Mouse (Mus musculus) Patski (cell line): Measurements from ENCODE around the gene Jade3. TPM values are rescaled to one million over a fixed set of nuclear protein-coding genes. Genes with fewer than 3 reads are reported as not detected.
A peak's percentile ranks its signal among the peaks of the same experiment; 100 is the strongest.

Source experiments
- ATAC-seq: fragments of 100-300 bp; one replicate; pipeline ENCODE4 v1.8.0; 2021
- CTCF ChIA-PET: fragments of 350-600 bp; sonication (Branson Sonifier 250); formaldehyde crosslinking; loops from one replicate; lab custom pipeline; 2022; ENCODE audit warnings: inconsistent platforms; lab: Charles Lee
- POLR2A ChIA-PET: fragments of 350-600 bp; sonication (Branson Sonifier 250); formaldehyde crosslinking; loops from one replicate; lab custom pipeline; 2022; ENCODE audit warnings: antibody characterized with exemption, inconsistent platforms; lab: Charles Lee
- DNase-seq: peaks from one replicate; pipeline ENCODE4 v3.0.0-alpha.2; 2011; ENCODE audit warnings: low read depth, low spot score
- H3K27me3 ChIP-seq: fragments of 371-371 bp; one replicate; pipeline ENCODE4 v1.5.1; 2021
- CTCF ChIP-seq: fragments of 100-300 bp; IDR thresholded peaks from one replicate; pipeline ENCODE4 v1.5.1; 2021
- in situ Hi-C: fragments of 300-500 bp; cut with MboI; formaldehyde crosslinking; loops from 3 replicates; pipeline ENCODE4 v1.11.1; 2018; ENCODE audit warnings: low pct_unique_long_range_greater_than_20kb, mixed read lengths
- polyA plus RNA-seq: library from polyadenylated mRNA; unstranded; gene quantifications from one replicate; pipeline ENCODE4 v1.2.3, GENCODE M21; 2021

Gene Jade3
- polyA plus RNA-seq, 1 experiment from 2014 or later, result 4.6 TPM

DNA sequence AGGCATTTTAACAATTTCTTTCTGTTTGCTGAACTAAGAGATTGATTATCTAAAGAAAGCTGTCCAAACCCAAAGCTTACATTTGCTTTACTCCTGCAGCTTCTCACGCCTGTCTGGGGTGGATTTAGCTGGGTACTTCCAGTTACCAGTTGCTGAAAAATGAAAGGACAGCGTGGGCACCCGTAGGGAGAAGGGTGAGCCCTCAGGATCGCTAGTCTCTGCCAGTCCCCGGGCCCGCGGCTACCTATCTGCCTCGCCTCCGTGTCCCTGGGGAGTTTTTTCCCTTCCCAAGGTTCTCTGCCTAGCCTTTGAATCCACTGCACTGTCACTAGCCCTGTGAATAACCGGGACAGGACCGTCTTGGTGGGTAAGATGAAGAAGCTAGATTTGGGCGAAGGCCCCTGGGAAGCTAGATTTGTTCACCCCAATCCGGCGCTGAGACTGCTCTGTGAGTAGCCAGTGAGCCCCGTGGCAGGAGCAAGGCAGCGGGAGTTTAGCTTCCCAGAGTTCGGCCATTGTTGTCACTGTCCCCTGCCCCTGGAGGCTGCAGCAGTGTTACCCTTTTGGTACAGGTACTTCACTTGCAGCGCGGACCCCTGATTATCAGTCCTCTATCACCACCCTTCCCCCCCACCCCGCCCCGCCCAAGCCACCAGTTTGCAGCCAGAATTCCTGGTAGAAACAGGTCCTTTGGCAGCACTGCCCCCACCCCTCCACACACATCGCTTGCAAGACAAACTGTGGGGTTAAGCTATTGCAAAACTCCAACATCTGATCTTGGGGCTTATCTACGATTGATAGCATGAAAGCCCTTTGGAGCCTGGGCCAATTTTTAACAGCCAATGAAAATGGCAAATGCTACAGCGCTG is 122.8 kb downstream of the Jade3 start:
- ATAC-seq, result no peak
- POLR2A ChIA-PET, result no interaction called here
- TF ChIP-seq CTCF, result no peak
- peaks cover 30% of the 10 kb centered on the region for H3K27me3 ChIP-seq
- in situ Hi-C loops, result no loop called here
- DNase-seq, result no peak
- CTCF ChIA-PET, result interaction anchor here (1.4 kb wide), 1 partner anchor 11 kb away, joined by 4 read pairs; no protein-coding TSS in a partner anchor

DNA sequence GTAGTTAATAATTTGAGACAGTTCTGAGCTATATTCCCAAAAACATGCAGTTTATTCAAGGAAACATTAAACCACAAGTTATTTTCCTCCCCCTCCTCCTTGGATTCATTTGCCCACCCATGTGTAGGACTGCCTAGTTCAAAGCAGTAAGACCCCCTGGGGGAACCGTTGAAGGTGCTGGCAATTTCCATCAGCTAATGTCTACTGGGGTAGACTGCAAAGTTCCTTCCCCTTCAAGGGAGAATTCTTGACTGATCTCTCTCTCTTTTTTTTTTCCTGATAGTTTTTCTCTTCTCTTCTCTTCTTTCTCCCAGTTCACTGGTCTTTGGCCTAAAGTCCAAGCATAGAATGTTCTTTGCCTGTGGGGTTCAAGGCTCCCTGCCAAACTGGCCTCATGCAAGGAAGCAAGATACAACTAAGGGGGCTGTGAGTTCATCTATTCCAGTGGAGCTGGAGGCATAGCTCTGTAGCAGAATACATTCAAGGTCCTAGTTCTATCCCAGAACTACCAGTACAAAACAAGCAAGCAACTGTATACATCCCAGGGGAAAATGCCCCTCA is 123.5 kb downstream of the Jade3 start:
- CTCF ChIA-PET, result interaction anchor here (1.4 kb wide), 1 partner anchor 10 kb away, joined by 4 read pairs; no protein-coding TSS in a partner anchor
- ATAC-seq, result no peak
- H3K27me3 ChIP-seq, result peaks cover 30% of the 10 kb centered on the region
- no peak for TF ChIP-seq CTCF
- POLR2A ChIA-PET, result no interaction called here
- no peak for DNase-seq
- in situ Hi-C loops, result no loop called here

DNA sequence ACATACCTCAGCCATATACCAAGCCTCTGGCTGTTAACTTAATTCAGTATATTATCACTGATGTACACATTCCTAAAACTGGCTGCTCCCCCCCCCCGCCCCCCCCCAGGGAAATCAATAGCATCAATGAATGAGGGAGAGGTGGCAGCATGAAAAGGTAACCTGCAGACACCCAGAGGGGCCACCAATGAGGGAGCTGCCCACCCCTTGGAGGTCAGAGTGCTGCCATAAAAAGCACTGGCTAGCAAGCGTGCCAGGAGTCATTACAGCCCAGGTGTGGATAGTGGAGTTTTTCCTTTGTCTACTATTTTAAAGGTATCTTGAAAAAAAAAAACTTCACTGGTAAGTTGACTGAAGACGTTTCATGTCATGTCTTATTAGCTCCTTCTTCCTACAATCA is 124.0 kb downstream of the Jade3 start, which contains the start of gene Rgn:
TSS of gene Rgn (plus strand) at position 256 of the 400 bp plus-strand sequence.
- POLR2A ChIA-PET, result no interaction called here
- peaks cover 34% of the 10 kb centered on the region for H3K27me3 ChIP-seq
- DNase-seq (no peak), ATAC-seq (no peak)
- in situ Hi-C loops, result no loop called here
- TF ChIP-seq CTCF, result no peak
- CTCF ChIA-PET, result no interaction called here

DNA sequence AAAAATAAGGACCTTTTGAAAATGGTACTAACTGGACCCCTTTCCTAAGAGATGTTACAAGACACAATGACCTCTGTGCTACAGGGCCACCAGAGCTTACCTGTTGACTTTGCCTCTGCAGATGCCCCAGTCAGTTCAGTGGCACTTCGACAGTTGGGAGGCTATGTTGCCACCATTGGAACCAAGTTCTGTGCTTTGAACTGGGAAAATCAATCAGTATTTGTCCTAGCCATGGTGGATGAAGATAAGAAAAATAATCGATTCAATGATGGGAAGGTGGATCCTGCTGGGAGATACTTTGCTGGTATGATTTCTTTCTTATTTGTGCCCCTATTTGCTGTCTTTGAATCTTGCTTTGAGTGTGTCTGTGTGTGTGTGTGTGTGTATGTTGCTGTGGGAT is 126.7 kb downstream of the Jade3 start:
- H3K27me3 ChIP-seq, result peaks cover 37% of the 10 kb centered on the region
- CTCF ChIA-PET, result no interaction called here
- in situ Hi-C loops, result loop anchor here (25.0 kb wide), 1 partner anchor 390 kb away; no protein-coding TSS in a partner anchor
- POLR2A ChIA-PET, result no interaction called here
- DNase-seq (no peak), ATAC-seq (no peak)
- no peak for TF ChIP-seq CTCF

DNA sequence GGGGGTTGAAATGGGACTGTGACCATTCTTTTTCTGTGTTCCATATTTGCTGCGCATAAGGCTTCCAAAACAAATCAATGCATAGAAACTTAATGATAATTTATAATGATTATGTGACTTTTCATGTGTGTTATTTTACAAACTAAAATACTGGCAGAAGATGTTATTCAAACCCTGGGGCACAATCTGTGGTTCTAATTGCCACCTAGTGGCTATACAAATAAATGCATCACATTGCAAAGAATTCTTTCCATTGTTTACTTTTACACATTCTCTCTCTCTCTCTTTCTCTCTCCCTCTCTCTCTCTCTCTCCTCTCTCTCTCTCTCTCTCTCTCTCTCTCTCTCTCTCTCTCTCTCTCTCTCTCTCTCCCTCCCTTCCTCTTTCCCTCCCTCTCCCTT is 136.4 kb downstream of the Jade3 start:
- peaks cover 15% of the 10 kb centered on the region for H3K27me3 ChIP-seq
- POLR2A ChIA-PET, result no interaction called here
- in situ Hi-C loops, result loop anchor here (25.0 kb wide), 1 partner anchor 400 kb away; no protein-coding TSS in a partner anchor
- DNase-seq, result no peak
- ATAC-seq, result no peak
- peak; percentile 49 for TF ChIP-seq CTCF
- CTCF ChIA-PET, result interaction anchor here (1.5 kb wide), 1 partner anchor 11 kb away, joined by 5 read pairs; no protein-coding TSS in a partner anchor

DNA sequence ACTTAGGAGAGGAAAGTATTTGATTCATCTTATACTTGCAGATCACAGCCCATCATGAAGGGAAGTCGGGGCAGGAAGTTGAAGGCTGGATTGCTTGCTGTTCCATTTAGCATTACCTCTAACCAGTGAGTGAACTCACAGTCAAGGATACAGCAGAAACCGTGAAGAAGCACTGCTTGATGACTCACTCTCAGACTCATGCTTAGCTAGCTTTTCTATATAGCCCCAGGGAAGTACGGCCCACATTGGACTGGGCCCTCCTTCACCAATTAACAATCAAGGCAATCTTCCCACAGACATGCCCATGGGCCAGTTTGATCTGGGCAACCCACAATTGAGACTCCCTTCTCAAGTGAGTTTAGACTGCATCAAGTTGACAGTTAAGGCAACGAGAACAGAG is 138.5 kb downstream of the Jade3 start:
- no peak for ATAC-seq
- no peak for DNase-seq
- no peak for TF ChIP-seq CTCF
- CTCF ChIA-PET, result no interaction called here
- in situ Hi-C loops, result loop anchor here (25.0 kb wide), 1 partner anchor 402 kb away; no protein-coding TSS in a partner anchor
- POLR2A ChIA-PET, result no interaction called here
- H3K27me3 ChIP-seq, result peaks cover 9% of the 10 kb centered on the region

Other genes with a start within 250 kb of the Jade3 start
- 0.19 TPM for gene Slc9a7, start 133.9 kb upstream of the Jade3 start, polyA plus RNA-seq
- 26.8 TPM for gene Rp2, start 61.2 kb upstream of the Jade3 start, polyA plus RNA-seq
- 0.05 TPM for gene Rgn, start 124.1 kb downstream of the Jade3 start, polyA plus RNA-seq
- gene Rbm10, start 191.8 kb downstream of the Jade3 start, polyA plus RNA-seq, result 51.4 TPM
- 322 TPM for gene Ndufb11, start 191.9 kb downstream of the Jade3 start, polyA plus RNA-seq
- gene Uba1, start 232.6 kb downstream of the Jade3 start, polyA plus RNA-seq, result 307 TPM